Mouse (Mus musculus) cortical plate, adult 2 months (tissue): Measurements from ENCODE around the gene Fgfr2. TPM values are rescaled to one million over a fixed set of nuclear protein-coding genes. Genes with fewer than 3 reads are reported as not detected.

Source experiments
- H3K27ac ChIP-seq: fragments of 200-500 bp; 2 replicates; pipeline ENCODE4 v1.5.1; 2012; ENCODE audit warnings: low read length, control low read depth, inconsistent platforms; ENCODE audit not compliant: insufficient read depth
- H3K4me1 ChIP-seq: fragments of 200-500 bp; 2 replicates; pipeline ENCODE4 v1.6.1; 2011; ENCODE audit warnings: low read length; ENCODE audit not compliant: control insufficient read depth, insufficient read depth
- H3K4me3 ChIP-seq: fragments of 200-500 bp; 2 replicates; pipeline ENCODE4 v1.5.1; 2011; ENCODE audit warnings: mild to moderate bottlenecking, low read length, control low read depth; ENCODE audit not compliant: insufficient read depth
- CTCF ChIP-seq: fragments of 200-500 bp; IDR thresholded peaks from 2 replicates; pipeline ENCODE4 v1.5.1; 2011; ENCODE audit warnings: mild to moderate bottlenecking, control low read depth, low read length; ENCODE audit not compliant: insufficient read depth; ENCODE audit errors: extremely low read depth
- POLR2A ChIP-seq: fragments of 200-500 bp; IDR thresholded peaks from 2 replicates; pipeline ENCODE4 v1.6.1; 2011; ENCODE audit warnings: mild to moderate bottlenecking, low read length, control low read depth; ENCODE audit not compliant: insufficient read depth; ENCODE audit errors: extremely low read depth
- polyA plus RNA-seq: library from polyadenylated mRNA; depleted of rRNA; stranded (reverse); fragments of >200 nt; gene quantifications from 2 replicates; pipeline ENCODE4 v1.2.3, GENCODE M21; 2012

Gene Fgfr2
- polyA plus RNA-seq, 1 experiment: 50.4 TPM

GRCm38 (mm10) chr7:130936472-130936951, 2186.6 kb downstream of the Fgfr2 start:
- TF ChIP-seq POLR2A (no peak), CTCF (no peak)
- H3K4me1 ChIP-seq: no peaks in the 10 kb centered on the region
- peak overlapping the region; percentile 85 for H3K27ac ChIP-seq
- peak overlapping the region; percentile 67 for H3K4me3 ChIP-seq

GRCm38 (mm10) chr7:130935793-130936471, 2187.2 kb downstream of the Fgfr2 start, which contains the start of gene Htra1:
Gene Htra1, plus strand, starts transcription at chr7:130936111.
- Histone ChIP-seq H3K4me1 (no peaks in the 10 kb centered on the region), H3K4me3 (peak within 1 kb of the TSS; percentile 67), H3K27ac (peak within 1 kb of the TSS; percentile 85)
- TF ChIP-seq POLR2A (peak; percentile 78), CTCF (no peak)

GRCm38 (mm10) chr7:130935421-130935792, 2187.7 kb downstream of the Fgfr2 start:
- no peaks in the 10 kb centered on the region for H3K4me1 ChIP-seq
- 0 out of 2 replicates have a peak overlapping the region, but pooled peaks have one; percentile 11 for H3K27ac ChIP-seq
- H3K4me3 ChIP-seq: peak overlapping the region; percentile 67
- no peak for TF ChIP-seq CTCF
- no peak for TF ChIP-seq POLR2A

- Histone ChIP-seq H3K27ac (no peak overlapping the region), H3K4me1 (no peaks in the 10 kb centered on the region), H3K4me3 (no peak overlapping the region)
- no peak for TF ChIP-seq POLR2A
- no peak for TF ChIP-seq CTCF
Observed at GRCm38 (mm10) chr7:130934654-130935053, 2188.5 kb downstream of the Fgfr2 start.

- Histone ChIP-seq H3K27ac (no peak overlapping the region), H3K4me1 (no peaks in the 10 kb centered on the region), H3K4me3 (no peak overlapping the region)
- no peak for TF ChIP-seq POLR2A
- TF ChIP-seq CTCF: no peak
Observed at GRCm38 (mm10) chr7:130932921-130933320, 2190.2 kb downstream of the Fgfr2 start.

- Histone ChIP-seq H3K4me3 (no peak overlapping the region), H3K4me1 (no peaks in the 10 kb centered on the region), H3K27ac (no peak overlapping the region)
- TF ChIP-seq CTCF (0 out of 2 replicates have a peak, but pooled peaks have one; percentile 15), POLR2A (no peak)
Observed at GRCm38 (mm10) chr7:130930401-130930800, 2192.7 kb downstream of the Fgfr2 start.

- Histone ChIP-seq H3K4me3 (no peak overlapping the region), H3K27ac (no peak overlapping the region), H3K4me1 (no peaks in the 10 kb centered on the region)
- TF ChIP-seq CTCF (no peak), POLR2A (no peak)
Observed at GRCm38 (mm10) chr7:130922981-130923731, 2200.0 kb downstream of the Fgfr2 start.

- no peaks in the 10 kb centered on the region for H3K4me1 ChIP-seq
- H3K27ac ChIP-seq: peak overlapping the region; percentile 41; the same call in 1 of the 2 replicates
- H3K4me3 ChIP-seq: no peak overlapping the region
- TF ChIP-seq POLR2A (no peak), CTCF (no peak)
Observed at GRCm38 (mm10) chr7:130918260-130918659, 2204.9 kb downstream of the Fgfr2 start.

- H3K4me3 ChIP-seq: no peak overlapping the region
- TF ChIP-seq CTCF (peak; percentile 30; the same call in 1 of the 2 replicates), POLR2A (no peak)
- no peaks in the 10 kb centered on the region for H3K4me1 ChIP-seq
- no peak overlapping the region for H3K27ac ChIP-seq
Observed at GRCm38 (mm10) chr7:130914693-130915363, 2208.3 kb downstream of the Fgfr2 start.

GRCm38 (mm10) chr7:130910841-130911240, 2212.3 kb downstream of the Fgfr2 start:
- Histone ChIP-seq H3K4me3 (no peak overlapping the region), H3K27ac (0 out of 2 replicates have a peak overlapping the region, but pooled peaks have one; percentile 1), H3K4me1 (no peaks in the 10 kb centered on the region)
- TF ChIP-seq CTCF (no peak), POLR2A (no peak)
